Mouse (Mus musculus) R1 (cell line): ENCODE measurements at regions not wholly inside any gene's neighbourhood (a gene's known extent, or its start where the extent isn't known, plus 50 kb on each side); places are given as distances from the start of the nearest gene placed in this dataset.

Source experiments
- DNase-seq: peaks from one replicate; pipeline ENCODE4 v3.0.0-alpha.2; 2018; ENCODE audit warnings: low read depth, low spot score

DNA sequence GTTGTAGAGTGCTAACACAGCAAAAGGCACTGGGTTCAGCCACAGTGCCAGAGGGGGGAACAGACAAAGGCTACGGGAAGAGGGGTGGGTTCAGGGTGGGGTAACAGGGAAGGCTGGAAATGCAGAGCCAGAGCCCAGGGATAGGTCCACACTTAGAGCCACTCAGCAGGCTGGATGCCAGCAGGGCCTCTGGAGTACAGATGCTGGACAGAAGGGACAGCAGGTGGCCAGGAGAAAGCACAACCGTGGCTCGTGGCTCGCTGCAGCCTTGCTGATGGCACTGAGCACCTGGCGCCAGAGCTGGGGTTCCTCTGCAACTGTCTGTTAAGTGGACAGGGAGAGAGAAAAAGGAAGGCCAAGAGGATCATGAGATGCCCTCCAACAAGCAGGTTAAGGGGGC is 174.2 kb downstream of the Mroh4 start:
- no peak for DNase-seq

- DNase-seq = no peak
These were observed 176.7 kb downstream of the Mroh4 start for GRCm38 (mm10) chr15:74459345-74459975.

GRCm38 (mm10) chr15:74458940-74459339 is 177.2 kb downstream of the Mroh4 start:
- no peak for DNase-seq

GRCm38 (mm10) chr15:74457965-74458364 is 178.2 kb downstream of the Mroh4 start:
- DNase-seq = no peak

DNA sequence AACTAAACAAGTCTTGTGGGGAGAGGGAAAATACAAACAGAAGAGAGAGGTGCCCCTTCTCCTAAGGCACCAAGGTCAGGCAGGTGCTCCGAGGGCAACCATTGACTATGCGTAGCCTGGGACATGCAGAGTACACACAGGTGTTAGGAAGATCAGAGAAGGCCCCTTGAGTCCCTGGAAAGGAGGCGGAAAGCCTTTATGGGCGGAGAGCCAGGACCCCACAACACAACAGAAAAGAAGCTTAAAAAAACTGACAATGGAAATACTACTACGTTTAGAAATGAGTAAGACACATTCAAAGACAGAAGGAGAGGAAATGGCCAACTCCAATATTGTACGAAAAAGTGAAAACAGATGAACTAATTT is 179.5 kb downstream of the Mroh4 start:
- DNase-seq = no peak

- no peak for DNase-seq
These were observed 180.1 kb downstream of the Mroh4 start for GRCm38 (mm10) chr15:74455921-74456674.

- no peak for DNase-seq
These were observed 181.6 kb downstream of the Mroh4 start for GRCm38 (mm10) chr15:74454543-74454942.

GRCm38 (mm10) chr15:74453810-74454209 is 182.3 kb downstream of the Mroh4 start:
- DNase-seq = no peak

DNA sequence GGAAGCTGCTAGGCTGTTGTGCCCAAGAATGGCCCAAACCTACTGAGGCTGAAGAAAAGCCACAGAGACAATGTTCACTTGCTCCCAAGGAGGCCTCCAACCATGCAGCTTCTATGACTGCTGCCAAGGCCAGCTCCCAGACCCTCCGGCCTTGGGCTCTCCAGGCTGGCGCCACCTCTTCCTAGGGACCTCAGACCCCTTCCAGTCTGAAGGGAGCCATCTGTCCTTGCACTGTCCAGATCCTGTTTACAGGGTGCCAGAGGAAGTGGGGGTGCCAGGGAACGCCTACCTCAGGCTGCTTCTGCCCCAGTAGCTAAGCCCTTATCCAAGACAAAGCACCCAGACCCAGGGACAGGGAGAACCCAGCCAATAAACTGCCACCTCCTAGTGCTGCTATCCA is 183.7 kb downstream of the Mroh4 start:
- DNase-seq = no peak

GRCm38 (mm10) chr15:74441889-74442288 is 194.3 kb downstream of the Mroh4 start:
- no peak for DNase-seq

DNA sequence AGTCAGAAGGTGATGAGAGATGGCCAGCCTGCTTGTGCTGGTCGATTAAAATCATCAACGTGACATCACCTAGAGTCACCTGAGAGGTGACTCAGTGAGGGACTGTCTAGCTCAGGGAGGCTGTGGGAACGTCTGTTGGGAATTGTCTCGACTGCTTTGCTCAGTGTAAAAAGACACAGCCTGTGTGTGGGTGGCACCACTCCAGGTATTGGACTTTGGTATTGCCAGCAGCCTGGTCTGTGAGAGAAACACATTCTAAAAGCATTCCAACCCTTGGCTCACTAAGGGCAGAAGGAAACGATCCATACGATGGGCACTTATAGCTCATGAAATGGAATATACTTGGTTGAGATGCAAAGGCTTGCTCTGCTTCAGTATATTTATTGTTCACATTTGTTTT is 209.2 kb downstream of the Mroh4 start:
- no peak for DNase-seq

DNA sequence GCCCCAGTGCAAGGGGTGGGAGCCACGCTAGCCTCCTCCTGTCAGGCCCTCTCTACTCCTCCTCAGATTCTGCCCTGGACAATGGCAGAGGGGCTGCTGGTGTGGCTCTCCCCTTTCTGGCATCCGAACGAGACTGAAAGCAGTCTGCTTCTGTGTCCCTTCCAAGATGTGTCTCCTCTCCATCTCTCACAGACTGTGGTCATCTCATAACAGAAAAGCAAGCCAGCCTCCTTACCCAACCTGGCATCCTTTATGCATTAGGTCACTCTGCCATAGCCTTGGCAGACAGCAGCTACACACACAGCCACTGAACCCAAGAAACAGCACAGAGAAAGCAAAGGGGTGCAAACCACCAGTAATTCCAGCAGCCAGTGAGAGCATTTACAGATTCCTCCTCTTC is 213.2 kb downstream of the Mroh4 start:
- no peak for DNase-seq

- DNase-seq = no peak
These were observed 215.6 kb downstream of the Mroh4 start for GRCm38 (mm10) chr15:74420550-74420949.

- DNase-seq = no peak
These were observed 217.5 kb downstream of the Mroh4 start for GRCm38 (mm10) chr15:74418635-74419034.

- no peak for DNase-seq
These were observed 222.9 kb downstream of the Mroh4 start for GRCm38 (mm10) chr15:74413217-74413616.

- no peak for DNase-seq
These were observed 223.9 kb downstream of the Mroh4 start for GRCm38 (mm10) chr15:74412261-74412660.

GRCm38 (mm10) chr15:74411097-74411496 is 225.1 kb downstream of the Mroh4 start:
- peak; percentile 43 for DNase-seq

DNA sequence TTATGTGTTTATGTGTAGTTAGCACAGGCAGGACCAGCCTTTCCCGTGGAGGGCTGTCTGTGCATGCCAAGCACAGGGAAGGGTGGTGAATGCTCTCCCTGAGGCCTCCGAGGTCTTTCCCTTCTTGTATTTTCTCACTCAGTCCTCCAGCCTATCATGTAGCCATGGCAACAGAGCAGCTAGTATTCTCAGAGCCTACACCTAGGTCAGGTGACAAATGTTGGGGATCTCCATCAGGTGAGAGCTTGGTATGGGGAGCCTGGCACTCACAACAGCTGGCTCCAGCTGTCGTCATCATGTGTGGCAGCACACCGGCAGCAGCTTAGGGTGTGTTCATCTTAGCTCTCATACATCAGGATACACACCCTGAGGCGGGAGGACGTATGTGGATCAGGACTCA is 231.3 kb downstream of the Mroh4 start:
- no peak for DNase-seq

DNA sequence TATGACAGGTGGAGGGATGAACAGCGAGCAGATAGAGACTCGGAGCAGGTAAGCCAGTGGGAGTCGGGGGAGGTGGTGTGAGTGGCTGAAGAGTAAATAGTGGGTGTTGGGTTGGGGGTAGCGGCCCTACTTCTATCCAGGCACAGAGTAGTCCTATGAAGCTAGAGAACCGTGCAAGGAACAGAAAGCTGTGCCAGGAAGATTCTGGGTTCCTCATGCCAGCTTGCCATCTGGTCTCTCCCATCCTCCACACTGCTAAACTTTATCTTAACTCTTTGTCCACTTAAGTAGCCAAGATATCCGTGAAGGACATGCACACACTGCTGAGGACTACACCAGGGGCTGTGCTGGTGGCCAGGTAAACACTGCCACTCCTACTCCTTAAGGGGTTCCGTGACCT is 234.9 kb downstream of the Mroh4 start:
- no peak for DNase-seq

GRCm38 (mm10) chr15:74396029-74396428 is 240.1 kb downstream of the Mroh4 start:
- DNase-seq = no peak

- DNase-seq = peak; percentile 81
These were observed 248.6 kb downstream of the Mroh4 start for GRCm38 (mm10) chr15:74387533-74387932.

DNA sequence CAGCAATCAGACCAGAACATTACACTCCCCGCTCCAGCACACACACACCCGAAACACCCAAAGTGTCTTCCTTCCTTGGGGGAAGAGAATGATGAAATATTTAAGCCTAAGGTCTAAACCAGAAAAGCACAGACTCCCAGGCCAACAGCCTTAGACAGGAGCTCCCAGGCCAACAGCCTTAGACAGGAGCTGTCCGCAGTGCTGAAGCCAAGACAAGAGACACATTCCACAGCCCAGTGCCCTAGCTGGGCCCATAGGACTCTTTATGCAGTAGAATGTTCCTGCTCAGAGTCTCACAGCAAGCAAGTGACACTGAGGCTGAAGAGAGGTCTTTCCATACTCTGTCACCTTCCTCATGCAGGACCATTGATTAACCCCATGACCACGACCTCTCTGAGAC is 253.6 kb downstream of the Mroh4 start:
- peak; percentile 54 for DNase-seq

GRCm38 (mm10) chr15:74379366-74379765 is 256.8 kb downstream of the Mroh4 start:
- no peak for DNase-seq
